Mouse (Mus musculus) cerebellum, postnatal 25 days (tissue): ENCODE results near the gene Hist1h4b.
"Not testable (repeated sequence)": the region's sequence is repeated elsewhere in the genome, so short reads cannot be mapped to it uniquely, and the experiment has no call there.

Source experiments
- DNase-seq, 2 experiments: peaks; one replicate each; pipeline ENCODE4 v3.0.0; 2021; ENCODE audit warnings: mixed read lengths in 2 of 2

Hist1h4b gene

GRCm38 (mm10) chr13:23759251-23759771 is 2.5 kb downstream of the Hist1h4b start:
- DNase-seq, result no peak

GRCm38 (mm10) chr13:23759916-23760239 is 3.1 kb downstream of the Hist1h4b start:
- DNase-seq, result no peak

GRCm38 (mm10) chr13:23760240-23760971 is 3.6 kb downstream of the Hist1h4b start:
- peak in 1 of 2 experiments; percentile 19 for DNase-seq

- peak; percentile 98 to 99 for DNase-seq
Measured at GRCm38 (mm10) chr13:23760972-23761864, 4.4 kb downstream of the Hist1h4b start, which contains the start of gene Hist1h4a. Hist1h4a (minus strand) TSS chr13:23761230.

GRCm38 (mm10) chr13:23761871-23762821 is 5.3 kb downstream of the Hist1h4b start, which contains the start of gene Hist1h3a:
Hist1h3a (minus strand) TSS chr13:23762386.
- DNase-seq, result peak; percentile 66 to 71

GRCm38 (mm10) chr13:23763242-23763585 is 6.4 kb downstream of the Hist1h4b start:
- DNase-seq, result no peak

GRCm38 (mm10) chr13:23763586-23764323 is 6.9 kb downstream of the Hist1h4b start, which contains the start of gene Hist1h1a:
Hist1h1a (plus strand) TSS chr13:23763666.
- peak; percentile 76 to 82 for DNase-seq

GRCm38 (mm10) chr13:23764324-23765171 is 7.7 kb downstream of the Hist1h4b start:
- DNase-seq, result no peak

- no peak for DNase-seq
Measured at GRCm38 (mm10) chr13:23765172-23765513, 8.3 kb downstream of the Hist1h4b start.

- DNase-seq, result no peak
Measured at GRCm38 (mm10) chr13:23766772-23767171, 10.0 kb downstream of the Hist1h4b start.

GRCm38 (mm10) chr13:23768834-23769397 is 12.1 kb downstream of the Hist1h4b start:
- DNase-seq, result no peak

GRCm38 (mm10) chr13:23769613-23770012 is 12.8 kb downstream of the Hist1h4b start, which contains the start of gene Trim38:
Trim38 (plus strand) TSS chr13:23769913.
- DNase-seq, result not testable (repeated sequence)

GRCm38 (mm10) chr13:23772561-23773313 is 15.9 kb downstream of the Hist1h4b start:
- DNase-seq, result peak in 1 of 2 experiments; percentile 31

GRCm38 (mm10) chr13:23778339-23778738 is 21.5 kb downstream of the Hist1h4b start:
- DNase-seq, result no peak

GRCm38 (mm10) chr13:23779025-23779424 is 22.2 kb downstream of the Hist1h4b start:
- no peak for DNase-seq

GRCm38 (mm10) chr13:23792520-23792919 is 35.7 kb downstream of the Hist1h4b start:
- peak; percentile 15 to 63 for DNase-seq

GRCm38 (mm10) chr13:23799405-23799804 is 42.6 kb downstream of the Hist1h4b start:
- no peak for DNase-seq

- DNase-seq, result no peak
Measured at GRCm38 (mm10) chr13:23804532-23804931, 47.7 kb downstream of the Hist1h4b start.

GRCm38 (mm10) chr13:23806422-23807052 is 49.7 kb downstream of the Hist1h4b start, which contains the start of gene Slc17a2:
Slc17a2 (plus strand) TSS chr13:23806993.
- DNase-seq, result no peak
